Mouse (Mus musculus): ENCODE results near the gene Calcb.

Gene Calcb

DNA sequence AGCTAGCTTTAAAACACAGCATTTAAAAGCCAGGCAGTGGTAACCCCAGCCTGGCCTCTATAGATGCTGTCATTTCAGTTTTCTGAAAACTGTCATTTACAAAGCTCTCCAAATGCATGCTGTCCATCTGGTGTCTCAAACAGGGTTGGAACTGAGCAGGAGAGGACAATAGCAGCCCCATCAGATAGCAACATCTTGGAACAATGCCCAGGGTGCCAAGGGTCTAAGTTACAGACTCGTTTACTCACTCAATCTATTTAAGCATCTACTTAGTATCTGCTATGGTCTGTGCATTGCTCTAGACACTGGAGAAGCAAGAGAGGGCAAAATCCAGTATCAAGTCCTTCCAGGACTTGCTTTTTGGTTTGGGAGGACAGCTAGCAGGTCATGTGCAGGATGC is 35.8 kb downstream of the Calcb start:
- DNase-seq: no peak

DNA sequence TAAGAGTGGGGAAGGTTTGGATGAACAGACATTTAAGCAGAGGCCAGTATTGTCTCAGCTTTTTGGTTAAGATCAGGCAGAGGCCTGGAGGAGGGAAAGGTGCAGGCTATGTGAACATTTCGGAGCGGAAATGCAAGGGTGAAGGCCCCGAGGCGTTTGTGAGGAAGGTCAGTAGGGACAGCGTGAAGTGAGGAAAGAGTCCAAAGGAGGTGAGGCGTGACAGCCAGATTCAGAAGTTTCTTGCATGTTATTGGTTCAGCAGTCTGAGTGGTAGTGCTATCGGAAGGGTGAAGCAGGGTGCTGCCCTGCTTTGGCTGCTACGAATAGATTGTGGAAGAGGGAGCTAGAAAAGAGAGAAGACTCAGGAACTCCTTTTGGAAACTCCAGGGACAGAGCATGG is 36.2 kb downstream of the Calcb start:
- no peak for DNase-seq

DNA sequence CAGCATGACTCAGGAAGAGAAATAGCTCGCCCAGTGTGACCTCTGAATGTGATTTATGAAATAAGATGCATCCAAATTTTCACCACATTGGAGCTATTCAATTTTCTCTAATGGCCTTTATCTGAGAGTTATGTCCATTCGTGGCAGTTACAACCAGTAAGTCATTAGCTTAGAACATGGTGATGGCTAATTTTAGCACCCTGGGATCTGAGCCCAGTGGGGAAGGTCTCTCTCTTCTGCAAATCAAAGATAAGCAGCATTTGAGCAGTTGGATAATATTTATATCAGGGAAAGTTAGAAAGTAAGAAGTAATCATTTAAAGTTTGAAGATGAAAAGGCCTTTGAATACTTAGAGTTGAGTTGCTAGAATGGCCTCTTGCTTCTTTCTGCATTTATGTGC is 44.2 kb downstream of the Calcb start:
- DNase-seq: no peak

DNA sequence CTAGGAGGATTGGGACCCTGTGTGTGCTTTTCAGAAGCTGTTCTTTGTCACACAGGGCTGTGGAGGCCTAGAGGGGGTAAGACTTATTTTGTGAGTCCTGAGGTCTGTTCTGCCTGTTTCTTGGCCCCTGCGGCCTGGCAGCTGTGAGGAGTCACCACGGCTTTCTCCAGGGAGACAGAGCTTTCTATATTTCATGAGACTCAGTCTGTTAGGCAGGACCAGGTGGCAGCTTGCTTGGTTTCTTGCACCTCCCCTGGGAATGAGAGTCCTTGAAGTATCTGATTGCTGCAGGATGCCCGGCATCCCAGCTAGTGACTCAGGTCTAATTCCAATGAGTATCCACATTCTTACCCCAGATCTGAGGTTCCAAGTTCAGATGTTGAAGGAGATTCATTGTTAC is 46.8 kb downstream of the Calcb start:
- DNase-seq: no peak

DNA sequence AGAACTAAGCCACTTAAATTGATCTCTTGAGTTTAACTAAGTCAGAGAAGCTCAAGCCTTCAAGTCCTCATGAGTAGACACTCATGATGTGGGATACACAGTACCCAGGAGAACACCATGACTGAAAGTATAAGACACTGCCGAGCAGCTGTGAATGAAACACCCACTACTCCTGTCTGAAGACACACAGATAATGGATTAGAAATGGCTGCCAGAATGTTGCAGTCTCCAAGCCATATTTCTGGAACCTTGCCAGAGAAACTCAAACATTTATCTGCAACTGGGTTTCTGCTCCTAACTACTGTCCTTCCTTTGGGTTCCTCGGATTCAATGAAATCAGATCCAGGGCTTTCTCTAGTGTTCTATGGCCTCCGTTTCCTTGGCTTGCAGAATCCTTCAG is 48.1 kb downstream of the Calcb start:
- no peak for DNase-seq

DNA sequence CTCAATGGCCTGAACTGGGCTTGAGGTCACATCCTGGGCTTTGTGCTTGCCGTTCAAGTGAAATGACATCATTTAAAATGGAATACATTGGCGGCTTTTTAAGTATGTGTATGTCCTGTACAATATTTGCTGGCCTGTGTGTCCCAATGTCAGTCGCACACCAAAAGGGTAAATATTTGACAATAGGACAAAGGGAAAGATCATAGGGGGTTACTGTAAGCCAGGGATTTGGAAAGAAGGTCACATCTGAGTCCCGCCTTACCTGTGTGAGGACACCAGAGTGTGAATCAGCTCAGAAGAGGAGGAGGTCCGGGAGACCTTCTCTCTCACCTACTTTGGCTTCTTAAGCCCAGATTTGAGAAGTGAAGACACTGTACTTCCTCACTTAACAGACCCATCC is 50.1 kb downstream of the Calcb start:
- no peak for DNase-seq

DNA sequence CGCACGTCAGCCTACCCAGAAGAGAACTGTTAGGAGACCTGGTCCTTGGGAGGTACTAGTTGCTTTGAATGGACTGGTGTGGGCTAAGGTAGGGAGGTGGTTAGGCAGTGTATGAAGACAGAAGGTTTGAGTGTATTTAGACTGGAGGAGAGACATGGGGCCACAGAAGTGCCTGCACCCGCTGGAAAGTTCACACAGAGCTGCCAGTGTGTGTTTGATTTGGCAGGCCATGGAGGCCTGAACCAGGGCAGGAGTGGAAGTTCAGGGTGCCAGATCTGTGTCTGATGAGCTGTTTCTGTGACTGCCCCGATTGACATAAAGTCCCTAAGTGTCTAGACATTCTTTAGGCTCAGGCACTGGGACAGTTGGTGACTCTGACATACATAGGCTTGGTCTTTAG is 50.6 kb downstream of the Calcb start:
- no peak for DNase-seq

DNA sequence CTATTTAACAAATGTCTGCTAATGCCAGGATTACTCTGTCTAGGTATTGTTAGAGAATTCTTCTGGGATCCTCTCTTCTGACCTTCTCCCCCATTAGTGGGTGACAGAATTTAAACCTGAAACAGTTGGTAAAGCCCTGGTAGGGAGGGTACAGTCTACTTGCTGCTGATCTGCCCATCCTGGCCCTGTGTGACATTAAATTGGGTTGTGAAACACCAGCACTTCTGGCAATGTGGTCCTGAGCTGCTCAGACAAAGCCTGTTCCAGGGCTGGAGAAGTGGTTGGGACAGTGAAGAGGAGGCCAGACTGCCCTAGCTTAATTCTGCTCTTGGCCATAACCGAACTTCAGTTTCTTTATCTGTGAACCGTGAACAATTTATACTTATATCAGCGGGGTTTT is 52.1 kb downstream of the Calcb start:
- no peak for DNase-seq

DNA sequence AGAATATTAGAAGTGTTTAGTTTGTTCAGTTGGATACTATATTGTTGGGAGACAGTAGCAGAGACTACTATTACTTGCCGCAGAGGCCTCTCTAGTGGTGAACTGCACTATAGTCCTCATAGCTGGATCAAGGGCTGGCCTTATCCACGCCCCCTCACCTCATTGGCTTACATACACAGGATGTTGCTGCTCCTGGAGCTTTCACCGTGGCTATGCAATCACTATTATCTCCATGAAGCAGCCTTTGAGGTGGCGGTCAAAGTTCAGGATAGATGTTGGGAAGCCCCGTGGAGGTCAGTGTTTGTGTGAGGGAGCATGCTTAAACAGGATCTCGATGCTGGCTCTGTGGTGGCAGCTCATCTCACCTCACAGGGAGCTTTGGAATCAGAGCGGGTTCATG is 53.4 kb downstream of the Calcb start:
- no peak for DNase-seq

Data from thymus, adult 18-20 months (tissue).